Mouse (Mus musculus): ENCODE results near the gene Top3a. TPM values are rescaled to one million over a fixed set of nuclear protein-coding genes. Genes with fewer than 3 reads are reported as not detected.

The Top3a gene
- total and polyA plus RNA-seq, 3 experiments = 6.1 to 10.7 (median 6.7) TPM

- no peak for DNase-seq
Observed at GRCm38 (mm10) chr11:60774841-60775240, 2.3 kb downstream of the Top3a start.

- DNase-seq = no peak
Observed at GRCm38 (mm10) chr11:60774158-60774689, 2.9 kb downstream of the Top3a start.

GRCm38 (mm10) chr11:60772161-60772560 is 5.0 kb downstream of the Top3a start:
- no peak for DNase-seq

GRCm38 (mm10) chr11:60770776-60771175 is 6.4 kb downstream of the Top3a start:
- DNase-seq = no peak

- DNase-seq = no peak
Observed at GRCm38 (mm10) chr11:60769322-60769721, 7.8 kb downstream of the Top3a start.

- no peak for DNase-seq
Observed at GRCm38 (mm10) chr11:60766969-60767368, 10.2 kb downstream of the Top3a start.

GRCm38 (mm10) chr11:60761681-60762080 is 15.5 kb downstream of the Top3a start:
- DNase-seq = no peak

- no peak for DNase-seq
Observed at GRCm38 (mm10) chr11:60755570-60755969, 21.6 kb downstream of the Top3a start.

GRCm38 (mm10) chr11:60740321-60740720 is 36.8 kb downstream of the Top3a start:
- DNase-seq = no peak

- no peak for DNase-seq
Observed at GRCm38 (mm10) chr11:60737450-60737849, 39.7 kb downstream of the Top3a start.

GRCm38 (mm10) chr11:60736491-60736890 is 40.7 kb downstream of the Top3a start:
- DNase-seq = no peak

GRCm38 (mm10) chr11:60735191-60735590 is 42.0 kb downstream of the Top3a start:
- DNase-seq = no peak

- peak; percentile 56 for DNase-seq
Observed at GRCm38 (mm10) chr11:60734206-60734605, 43.0 kb downstream of the Top3a start.

- no peak for DNase-seq
Observed at GRCm38 (mm10) chr11:60731251-60731650, 45.9 kb downstream of the Top3a start.

GRCm38 (mm10) chr11:60730169-60730568 is 47.0 kb downstream of the Top3a start:
- DNase-seq = no peak

- DNase-seq = peak; percentile 84
Observed at GRCm38 (mm10) chr11:60729217-60729641, 47.9 kb downstream of the Top3a start.

- DNase-seq = peak; percentile 96
Observed at GRCm38 (mm10) chr11:60728260-60728761, 48.9 kb downstream of the Top3a start, which contains the start of gene Mief2. TSS of gene Mief2 (plus strand) at chr11:60728398.

- peak; percentile 33 for DNase-seq
Observed at GRCm38 (mm10) chr11:60727392-60728140, 49.6 kb downstream of the Top3a start.

GRCm38 (mm10) chr11:60726601-60727391 is 50.4 kb downstream of the Top3a start, which contains the start of gene Flii:
TSS of gene Flii (minus strand) at chr11:60727263.
- DNase-seq = peak; percentile 91

GRCm38 (mm10) chr11:60719263-60719662 is 57.9 kb downstream of the Top3a start:
- no peak for DNase-seq

- no peak for DNase-seq
Observed at GRCm38 (mm10) chr11:60715833-60716232, 61.3 kb downstream of the Top3a start.

GRCm38 (mm10) chr11:60712639-60713255 is 64.4 kb downstream of the Top3a start:
- DNase-seq = no peak
